Mouse (Mus musculus) lung, postnatal 0 days (tissue): ENCODE results near the gene Dmbx1.

ENCODE experiments used
- CTCF ChIP-seq: IDR thresholded peaks from 2 replicates; pipeline ENCODE4 v1.5.1; 2016; ENCODE audit warnings: antibody characterized with exemption, mild to moderate bottlenecking
- EP300 ChIP-seq: IDR thresholded peaks from 2 replicates; pipeline ENCODE4 v1.6.1; 2016; ENCODE audit warnings: antibody characterized with exemption, mild to moderate bottlenecking, control low read depth

- TF ChIP-seq CTCF (no peak), EP300 (no peak)
These were observed 39.2 kb upstream of the Dmbx1 start for GRCm38 (mm10) chr4:115978911-115979310.
